Mouse (Mus musculus) CH12F3 (cell line): Measurements from ENCODE around the gene Patj.
"Not testable (repeated sequence)": the region's sequence is repeated elsewhere in the genome, so short reads cannot be mapped to it uniquely, and the experiment has no call there.

ENCODE experiments used
- in situ Hi-C: fragments of 300-500 bp; cut with MboI; formaldehyde crosslinking; loops from 2 replicates; pipeline ENCODE4 v1.14.3; 2020; ENCODE audit warnings: low sequenced_read_pairs

Patj gene

GRCm38 (mm10) chr4:98717735-98718546, 322.4 kb downstream of the Patj start:
- in situ Hi-C loops, result no loop called here

- in situ Hi-C loops, result no loop called here
Measured at GRCm38 (mm10) chr4:98718547-98718917, 322.9 kb downstream of the Patj start.

GRCm38 (mm10) chr4:98722454-98722853, 326.9 kb downstream of the Patj start:
- in situ Hi-C loops, result no loop called here

GRCm38 (mm10) chr4:98724682-98725081, 329.1 kb downstream of the Patj start:
- in situ Hi-C loops, result not testable (repeated sequence)

GRCm38 (mm10) chr4:98725439-98725838, 329.9 kb downstream of the Patj start:
- in situ Hi-C loops, result no loop called here

GRCm38 (mm10) chr4:98726590-98727237, 331.1 kb downstream of the Patj start, which contains the start of gene L1td1:
Gene L1td1 (plus strand): TSS chr4:98726734.
- in situ Hi-C loops, result no loop called here

GRCm38 (mm10) chr4:98727295-98727958, 331.8 kb downstream of the Patj start:
- in situ Hi-C loops, result no loop called here

- in situ Hi-C loops, result no loop called here
Measured at GRCm38 (mm10) chr4:98727959-98728347, 332.4 kb downstream of the Patj start.

GRCm38 (mm10) chr4:98728716-98729115, 333.1 kb downstream of the Patj start:
- in situ Hi-C loops, result no loop called here

GRCm38 (mm10) chr4:98733660-98734059, 338.1 kb downstream of the Patj start:
- in situ Hi-C loops, result no loop called here

GRCm38 (mm10) chr4:98739753-98740152, 344.2 kb downstream of the Patj start:
- in situ Hi-C loops, result no loop called here

- in situ Hi-C loops, result no loop called here
Measured at GRCm38 (mm10) chr4:98743209-98743905, 347.8 kb downstream of the Patj start.

GRCm38 (mm10) chr4:98743906-98744210, 348.3 kb downstream of the Patj start:
- in situ Hi-C loops, result no loop called here

- in situ Hi-C loops, result no loop called here
Measured at GRCm38 (mm10) chr4:98754456-98754855, 358.9 kb downstream of the Patj start.

GRCm38 (mm10) chr4:98756141-98756540, 360.6 kb downstream of the Patj start:
- in situ Hi-C loops, result no loop called here

GRCm38 (mm10) chr4:98758012-98758821, 362.6 kb downstream of the Patj start:
- in situ Hi-C loops, result no loop called here

GRCm38 (mm10) chr4:98758872-98759518, 363.4 kb downstream of the Patj start:
- in situ Hi-C loops, result no loop called here

- in situ Hi-C loops, result no loop called here
Measured at GRCm38 (mm10) chr4:98767134-98768133, 371.8 kb downstream of the Patj start.
